Mouse (Mus musculus): ENCODE data around the gene Gm17604.

The Gm17604 gene

GRCm38 (mm10) chrX:165004779-165005324 is at the start of gene Gm17604:
Gm17604 (minus strand) TSS chrX:165004829.
- no peak for DNase-seq (ENCODE audit: low read depth, low spot score)

- DNase-seq (ENCODE audit: low read depth, low spot score): no peak
Measured at GRCm38 (mm10) chrX:165049929-165050328, 45.3 kb upstream of the Gm17604 start.

GRCm38 (mm10) chrX:165003141-165003540 is 1.5 kb downstream of the Gm17604 start:
- no peak for DNase-seq (ENCODE audit: low read depth, low spot score)

- peak; percentile 88 for DNase-seq (ENCODE audit: low read depth, low spot score)
Measured at GRCm38 (mm10) chrX:164980193-164980775, 24.3 kb downstream of the Gm17604 start, which contains the start of the genes Mospd2 and Fancb. Mospd2 (minus strand) TSS chrX:164980375. Fancb (plus strand) TSS chrX:164980592.

GRCm38 (mm10) chrX:164978866-164979265 is 25.8 kb downstream of the Gm17604 start:
- DNase-seq (ENCODE audit: low read depth, low spot score): no peak

GRCm38 (mm10) chrX:164971206-164971605 is 33.4 kb downstream of the Gm17604 start:
- DNase-seq (ENCODE audit: low read depth, low spot score): no peak

GRCm38 (mm10) chrX:164965750-164966448 is 38.7 kb downstream of the Gm17604 start:
- no peak for DNase-seq (ENCODE audit: low read depth, low spot score)

Data from CD4-positive, CD25-positive, alpha-beta regulatory T cell, adult 2 months (primary cell).